Mouse (Mus musculus) neural tube, embryonic 14.5 days (tissue): ENCODE results near the gene Mast3. TPM values are rescaled to one million over a fixed set of nuclear protein-coding genes. Genes with fewer than 3 reads are reported as not detected.

ENCODE experiments used
- ATAC-seq: fragments of 200-750 bp; cut with Nextera tagmentation; 2 replicates; pipeline ENCODE4 v1.8.0; 2017; ENCODE audit warnings: low read depth, mild to moderate bottlenecking, moderate TSS enrichment, moderate library complexity
- H3K27ac ChIP-seq: fragments of 300-500 bp; sonication (generic); 2 replicates; pipeline ENCODE4 v1.5.1; 2014; ENCODE audit warnings: low read depth, mild to moderate bottlenecking, control low read depth, low read length, moderate library complexity, mixed read lengths
- H3K27me3 ChIP-seq: fragments of 300-500 bp; sonication (generic); 2 replicates; pipeline ENCODE4 v1.6.1; 2014; ENCODE audit warnings: low read length; ENCODE audit not compliant: control insufficient read depth, insufficient read depth
- H3K36me3 ChIP-seq: fragments of 300-500 bp; sonication (generic); 2 replicates; pipeline ENCODE4 v1.6.1; 2014; ENCODE audit warnings: low read length, mixed read lengths; ENCODE audit not compliant: control insufficient read depth, insufficient read depth
- H3K4me1 ChIP-seq: fragments of 300-500 bp; sonication (generic); 2 replicates; pipeline ENCODE4 v1.6.1; 2014; ENCODE audit warnings: low read length; ENCODE audit not compliant: control insufficient read depth, insufficient read depth
- H3K4me2 ChIP-seq: fragments of 300-500 bp; sonication (generic); 2 replicates; pipeline ENCODE4 v1.6.1; 2014; ENCODE audit warnings: mild to moderate bottlenecking, low read depth, low read length, control low read depth
- H3K4me3 ChIP-seq: fragments of 300-500 bp; sonication (generic); 2 replicates; pipeline ENCODE4 v1.5.1; 2014; ENCODE audit warnings: low read depth, low read length, control low read depth, mixed read lengths
- H3K9ac ChIP-seq: fragments of 300-500 bp; sonication (generic); replicated peaks from 2 replicates; pipeline ENCODE4 v1.6.1; 2014; ENCODE audit warnings: low read depth, mild to moderate bottlenecking, control low read depth, low read length, mixed read lengths
- H3K9me3 ChIP-seq: fragments of 300-500 bp; sonication (generic); 2 replicates; pipeline ENCODE4 v1.6.1; 2016; ENCODE audit warnings: low read length; ENCODE audit not compliant: control insufficient read depth
- WGBS: fragments of 180-500 bp; shearing (Covaris S2); extraction: QIAGEN DNeasy Blood & Tissue Kit; methylation state at CpG from one replicate; pipeline ENCODE4 v1.1.7; 2014; 5-methylcytosine and 5-hydroxymethylcytosine counted together
- polyA plus RNA-seq: library from polyadenylated mRNA; unstranded; fragments of >200 nt; fragmentation: Nextera tagmentation; extraction: Ambion mirVana; gene quantifications from 2 replicates; pipeline ENCODE4 v1.2.1, GENCODE M21; 2014

The Mast3 gene
- 20.2 and 23.4 TPM in 2 replicates for polyA plus RNA-seq

DNA sequence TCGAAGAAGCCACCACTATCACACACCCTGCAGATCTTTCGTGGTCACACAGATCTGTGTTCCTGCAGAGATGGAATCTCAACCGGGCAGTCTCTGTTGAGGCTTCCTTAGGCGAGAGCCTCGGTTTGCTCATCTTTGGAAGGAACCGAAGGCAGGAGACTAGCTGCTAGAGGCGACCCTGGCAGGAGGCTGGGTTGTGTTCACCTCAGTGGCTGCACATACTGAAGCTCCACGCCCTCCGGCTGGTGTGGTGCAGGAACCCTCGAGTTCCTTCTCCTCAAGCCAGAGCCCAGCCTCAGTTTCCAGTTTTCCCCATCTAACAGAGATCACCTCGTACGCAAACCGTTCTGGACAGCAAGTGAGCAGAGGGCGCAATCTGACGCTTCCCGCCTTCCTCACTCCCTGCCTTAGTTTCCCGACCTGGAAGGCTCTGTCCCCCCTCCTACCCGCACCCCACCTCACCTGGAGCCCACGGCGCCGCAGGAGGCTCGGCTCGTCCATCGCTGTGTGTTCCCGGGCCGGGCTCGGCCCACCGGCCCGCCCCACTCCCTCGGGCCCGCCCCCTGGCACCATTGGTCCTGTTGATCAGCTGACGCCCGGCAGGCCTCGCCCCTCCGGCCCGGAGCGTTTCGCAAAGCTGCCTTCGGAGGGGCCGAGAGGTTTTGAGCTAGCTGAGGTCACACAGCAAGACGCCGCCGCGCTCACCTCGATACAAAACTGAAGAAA, at the start of gene Mast3:
Gene Mast3, minus strand, starts transcription at position 574 of the 726 bp plus-strand sequence.
- Histone ChIP-seq H3K9ac (peak within 1 kb of the TSS; percentile 25; the same call in 1 of the 2 replicates), H3K4me1 (peaks cover 5% of the 10 kb centered on the region; the same call in 1 of the 2 replicates), H3K4me3 (peak within 1 kb of the TSS; percentile 44), H3K27ac (no peak within 1 kb of the TSS), H3K27me3 (peaks cover 17% of the 10 kb centered on the region), H3K9me3 (no peaks in the 10 kb centered on the region), H3K36me3 (no peaks in the 10 kb centered on the region), H3K4me2 (peak within 1 kb of the TSS; percentile 65)
- WGBS = 1% methylated on average over 44 of the region's 45 CpGs
- peak; percentile 87 for ATAC-seq

DNA sequence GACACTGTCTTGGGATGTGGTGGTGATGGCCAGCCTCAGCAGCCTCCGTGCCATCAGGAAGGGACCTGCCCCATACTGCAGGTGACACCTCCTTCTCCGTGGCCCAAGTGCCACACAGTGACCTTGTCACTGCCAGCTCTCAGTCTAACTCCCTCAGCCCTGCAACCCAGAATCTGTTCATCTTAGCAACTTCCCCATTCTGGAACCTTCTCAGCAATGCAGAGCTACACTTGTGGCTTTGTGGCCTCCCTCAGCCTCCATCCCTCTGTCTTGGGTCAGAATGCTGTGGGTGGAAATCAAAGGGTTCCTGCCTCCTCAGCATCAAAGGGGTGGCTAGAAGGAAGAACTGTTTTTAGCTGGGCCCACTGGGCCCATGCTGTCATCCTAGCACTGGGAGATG, 49.0 kb upstream of the Mast3 start:
- no peaks in the 10 kb centered on the region for H3K27me3 ChIP-seq
- 92% methylated on average over 2 of the region's 2 CpGs for WGBS

DNA sequence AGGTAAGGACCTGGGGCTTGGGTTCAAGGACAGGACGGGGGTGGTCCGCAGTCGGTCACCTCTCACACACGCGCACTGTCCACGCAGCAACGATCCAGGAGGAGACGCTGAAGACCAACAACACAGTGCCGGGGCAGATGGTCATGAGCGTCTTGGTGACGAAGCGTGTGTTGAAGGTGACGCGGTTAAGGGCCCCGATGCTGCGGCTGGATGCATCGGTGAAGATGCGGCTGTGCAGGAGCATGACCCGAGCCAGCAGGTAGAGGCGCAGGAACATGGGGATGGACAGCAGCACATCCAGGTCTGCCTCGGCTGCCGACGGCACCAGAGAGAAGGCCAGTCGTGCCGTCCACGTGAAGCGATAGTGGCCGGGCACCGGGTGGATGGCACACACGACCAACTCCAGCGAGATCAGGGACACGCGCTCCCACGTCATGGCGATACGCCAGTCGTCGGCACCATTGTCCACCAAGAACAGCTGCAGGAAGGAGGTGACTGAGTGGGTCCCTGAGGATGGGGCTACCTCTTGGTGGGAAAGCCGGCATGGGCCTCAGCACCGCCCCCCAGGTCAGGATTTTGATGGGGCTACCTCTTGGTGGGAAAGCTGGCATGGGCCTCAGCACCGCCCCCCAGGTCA, 47.9 kb upstream of the Mast3 start:
- ATAC-seq = no peak
- peaks cover 14% of the 10 kb centered on the region for H3K4me1 ChIP-seq
- WGBS = 92% methylated on average over 41 of the region's 41 CpGs
- H3K27ac ChIP-seq = no peak overlapping the region
- H3K9ac ChIP-seq = no peak overlapping the region
- no peak overlapping the region for H3K4me2 ChIP-seq
- H3K36me3 ChIP-seq = no peaks in the 10 kb centered on the region; the same call in 1 of the 2 replicates
- no peak overlapping the region for H3K4me3 ChIP-seq
- no peaks in the 10 kb centered on the region for H3K9me3 ChIP-seq
- no peaks in the 10 kb centered on the region for H3K27me3 ChIP-seq

More for the DNA sequence above, 49.0 kb upstream of the Mast3 start:
- peaks cover 21% of the 10 kb centered on the region for H3K4me1 ChIP-seq
- ATAC-seq = no peak
- no peaks in the 10 kb centered on the region; the same call in 1 of the 2 replicates for H3K36me3 ChIP-seq
- no peak overlapping the region for H3K4me3 ChIP-seq
- no peak overlapping the region for H3K4me2 ChIP-seq
- no peak overlapping the region for H3K27ac ChIP-seq
- no peak overlapping the region for H3K9ac ChIP-seq
- no peaks in the 10 kb centered on the region for H3K9me3 ChIP-seq

DNA sequence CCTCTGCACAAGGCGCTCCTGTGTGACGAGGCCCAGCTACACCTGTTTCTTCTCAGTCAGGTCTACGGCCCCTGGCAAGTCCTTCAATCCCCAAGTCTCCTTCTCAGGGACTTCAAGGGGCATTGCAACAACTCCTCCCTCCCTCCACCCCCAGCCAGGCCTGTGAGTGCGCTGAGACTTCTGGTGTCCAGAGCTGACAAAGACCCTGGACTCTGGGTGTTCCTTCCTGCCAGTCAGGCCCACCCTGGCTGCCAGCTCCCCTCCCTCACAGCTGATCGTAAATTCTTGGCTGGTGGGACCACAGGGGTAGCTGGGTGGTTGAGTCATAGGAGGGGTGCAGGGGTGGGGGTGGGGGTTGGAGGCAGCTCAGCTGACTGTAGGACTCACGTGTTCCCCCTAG, 47.0 kb upstream of the Mast3 start:
- H3K27ac ChIP-seq = no peak overlapping the region
- H3K4me3 ChIP-seq = no peak overlapping the region
- no peak overlapping the region for H3K4me2 ChIP-seq
- 51% methylated on average over 6 of the region's 6 CpGs for WGBS
- H3K36me3 ChIP-seq = no peaks in the 10 kb centered on the region; the same call in 1 of the 2 replicates
- H3K9me3 ChIP-seq = no peaks in the 10 kb centered on the region
- no peaks in the 10 kb centered on the region for H3K27me3 ChIP-seq
- no peak overlapping the region for H3K9ac ChIP-seq
- no peak; the same call in 1 of the 2 replicates for ATAC-seq
- peaks cover 5% of the 10 kb centered on the region; the same call in 1 of the 2 replicates for H3K4me1 ChIP-seq

DNA sequence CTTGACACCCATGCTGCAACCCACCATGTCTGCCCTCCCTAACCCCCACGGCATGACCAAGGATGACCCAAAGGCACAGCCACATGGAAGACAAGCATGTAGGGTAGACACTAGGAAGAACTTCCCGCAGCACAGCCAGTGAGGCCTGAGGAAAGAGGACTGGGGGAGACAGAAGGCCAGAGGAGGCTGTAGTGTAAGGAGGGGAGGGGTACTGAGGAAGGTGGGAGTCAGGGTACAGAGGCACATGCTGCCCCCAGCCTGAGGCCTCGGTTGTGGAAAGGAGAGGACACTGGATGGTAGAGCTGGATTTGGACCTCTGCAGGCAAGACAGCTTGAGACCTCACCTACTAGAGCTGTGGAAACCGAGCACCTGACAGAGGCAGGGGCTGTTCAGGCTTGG, 46.1 kb upstream of the Mast3 start:
- H3K4me2 ChIP-seq = no peak overlapping the region
- 89% methylated on average over 4 of the region's 4 CpGs for WGBS
- no peaks in the 10 kb centered on the region for H3K27me3 ChIP-seq
- no peak overlapping the region for H3K4me3 ChIP-seq
- H3K36me3 ChIP-seq = no peaks in the 10 kb centered on the region; the same call in 1 of the 2 replicates
- H3K4me1 ChIP-seq = no peaks in the 10 kb centered on the region
- ATAC-seq = no peak
- no peak overlapping the region for H3K9ac ChIP-seq
- H3K27ac ChIP-seq = no peak overlapping the region
- no peaks in the 10 kb centered on the region for H3K9me3 ChIP-seq

GRCm38 (mm10) chr8:70850132-70850845, 45.4 kb upstream of the Mast3 start:
- Histone ChIP-seq H3K9ac (no peak overlapping the region), H3K27ac (no peak overlapping the region), H3K27me3 (no peaks in the 10 kb centered on the region), H3K4me2 (no peak overlapping the region), H3K36me3 (no peaks in the 10 kb centered on the region; the same call in 1 of the 2 replicates), H3K4me1 (no peaks in the 10 kb centered on the region), H3K9me3 (no peaks in the 10 kb centered on the region), H3K4me3 (no peak overlapping the region)
- WGBS = 81% methylated on average over 7 of the region's 7 CpGs
- ATAC-seq = no peak

DNA sequence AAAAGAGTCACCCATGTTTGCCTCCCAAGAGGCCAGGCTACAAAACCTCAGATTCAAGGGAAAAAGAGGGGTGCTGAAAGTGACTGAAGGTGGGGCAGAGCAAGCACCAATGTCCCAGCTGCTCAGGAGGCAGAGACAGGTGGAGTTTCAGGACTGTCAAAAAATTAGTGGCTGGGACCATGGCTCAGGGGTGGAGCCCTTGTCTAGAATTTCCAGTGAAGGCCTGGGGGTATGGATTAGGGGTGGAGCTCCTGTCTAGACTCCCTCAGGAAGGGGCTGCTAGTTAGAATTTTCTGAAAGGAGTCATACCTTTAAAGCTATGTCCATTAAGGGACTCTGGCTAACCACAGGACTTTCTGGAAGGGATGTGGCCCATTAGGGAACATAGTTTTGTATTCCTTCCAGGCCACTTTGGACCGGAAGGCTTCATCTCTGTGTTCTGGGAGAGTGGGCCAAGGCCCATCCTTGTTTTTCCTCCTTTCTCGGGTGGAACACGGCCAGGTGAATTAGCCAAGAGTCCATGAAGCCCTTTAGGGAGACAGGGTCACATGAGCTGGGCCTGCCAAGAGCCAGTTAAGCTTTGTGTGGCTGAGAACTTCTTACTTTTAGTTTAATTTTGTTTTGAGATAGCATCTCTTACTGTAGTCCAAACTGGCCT, 44.6 kb upstream of the Mast3 start:
- WGBS = 89% methylated on average over 3 of the region's 3 CpGs
- ATAC-seq = no peak
- Histone ChIP-seq H3K4me2 (no peak overlapping the region), H3K27me3 (no peaks in the 10 kb centered on the region), H3K27ac (no peak overlapping the region), H3K4me1 (no peaks in the 10 kb centered on the region), H3K4me3 (no peak overlapping the region), H3K9ac (no peak overlapping the region), H3K9me3 (no peaks in the 10 kb centered on the region), H3K36me3 (no peaks in the 10 kb centered on the region)

DNA sequence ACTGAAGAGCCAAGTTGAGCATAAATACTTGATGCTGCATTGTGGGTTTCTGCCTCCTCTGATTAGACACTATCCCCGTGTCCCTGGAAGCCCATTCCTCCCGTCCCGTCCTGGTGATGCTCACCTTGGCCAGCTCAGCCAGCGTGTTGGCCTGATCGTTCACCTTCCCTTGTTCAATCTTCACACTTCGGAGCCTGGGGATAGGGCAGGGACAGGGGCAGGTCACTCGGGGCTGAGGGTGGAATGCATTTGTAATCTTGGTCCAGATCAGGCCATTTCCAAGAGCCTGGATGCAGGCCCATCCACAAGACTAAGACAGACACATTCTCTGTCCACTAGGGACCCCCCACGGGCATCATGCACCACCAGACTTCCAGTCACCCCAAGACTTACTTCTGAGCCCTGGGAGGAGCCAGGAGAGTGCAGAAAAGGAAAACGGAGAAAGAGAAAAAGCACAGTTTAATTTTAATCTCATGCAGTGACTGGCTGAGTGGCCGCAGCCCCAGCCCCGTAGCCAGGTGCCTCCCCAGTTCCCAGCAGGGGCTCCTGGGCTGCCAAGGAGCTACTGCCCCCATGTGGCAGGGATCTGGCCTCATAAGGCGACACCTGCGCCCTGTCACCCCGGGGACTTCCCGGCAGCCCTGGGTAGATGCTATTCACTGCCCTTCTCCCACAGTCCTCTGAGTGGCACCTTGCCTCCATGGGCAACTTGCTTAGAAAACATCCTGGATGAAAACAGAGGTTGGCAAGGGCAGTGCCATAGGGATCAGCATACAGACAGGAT, 41.7 kb upstream of the Mast3 start:
- Histone ChIP-seq H3K4me2 (no peak overlapping the region), H3K36me3 (no peaks in the 10 kb centered on the region), H3K9me3 (no peaks in the 10 kb centered on the region), H3K4me1 (no peaks in the 10 kb centered on the region), H3K9ac (no peak overlapping the region), H3K27ac (no peak overlapping the region), H3K4me3 (no peak overlapping the region), H3K27me3 (no peaks in the 10 kb centered on the region)
- 57% methylated on average over 15 of the region's 15 CpGs for WGBS
- ATAC-seq = no peak
